ENCODE assay signal across 11 mouse cellular contexts in the genomic region with DNA sequence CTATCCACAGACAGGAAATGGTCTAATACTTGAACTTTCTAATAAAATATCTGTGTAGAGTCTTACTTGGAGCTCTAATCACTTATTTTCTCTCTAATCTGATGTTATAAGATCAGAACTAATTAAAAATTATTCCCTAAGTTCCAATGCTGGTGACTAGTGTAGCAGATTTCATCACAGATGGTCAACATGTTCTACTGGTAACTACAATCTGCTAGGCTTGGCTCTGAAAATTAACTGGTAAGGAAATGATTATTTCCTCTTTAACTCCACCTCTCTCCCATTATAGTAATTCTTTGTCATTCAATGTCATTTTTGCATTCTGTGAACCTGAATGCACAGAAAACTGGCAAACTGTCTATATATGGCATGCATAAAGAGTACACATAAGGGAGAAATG.
"Had no signal": no experiment of that assay in that cellular context is flagged by ENCODE, and none has a peak within 500 bp of the region (broad histone marks: within the 10 kb centered on the region; RNA-seq: fewer than 3 reads in every experiment).

No protein-coding gene starts in this region.

- H3K4me1 ChIP-seq: limb, embryonic 13.5 days; midbrain, embryonic 13.5 days; stomach, embryonic 15.5 days had no signal

- H3K27me3 ChIP-seq: limb, embryonic 13.5 days; midbrain, embryonic 13.5 days; stomach, embryonic 15.5 days had no signal

- H3K27ac ChIP-seq: limb, embryonic 13.5 days; liver, embryonic 14.5 days; midbrain, embryonic 13.5 days; stomach, embryonic 15.5 days had no signal

- H3K9ac ChIP-seq: limb, embryonic 13.5 days; liver, embryonic 14.5 days; midbrain, embryonic 13.5 days; stomach, embryonic 15.5 days had no signal

- H3K4me3 ChIP-seq: limb, embryonic 13.5 days; midbrain, embryonic 13.5 days; stomach, embryonic 15.5 days had no signal

- H3K36me3 ChIP-seq: limb, embryonic 13.5 days; midbrain, embryonic 13.5 days; stomach, embryonic 15.5 days had no signal

- H3K9me3 ChIP-seq: limb, embryonic 13.5 days; midbrain, embryonic 13.5 days; stomach, embryonic 15.5 days had no signal

- H3K4me2 ChIP-seq: limb, embryonic 13.5 days; midbrain, embryonic 13.5 days; stomach, embryonic 15.5 days had no signal

- DNase-seq: kidney, adult 8-10 months; kidney, postnatal 25 days; left cerebral cortex, postnatal 4 days; lung, adult 18-20 months; right cerebral cortex, postnatal 14 days; thymus, postnatal 4 days had no signal

- ATAC-seq: intestine, postnatal 0 days; midbrain, embryonic 13.5 days had no signal
